In the genomic region with DNA sequence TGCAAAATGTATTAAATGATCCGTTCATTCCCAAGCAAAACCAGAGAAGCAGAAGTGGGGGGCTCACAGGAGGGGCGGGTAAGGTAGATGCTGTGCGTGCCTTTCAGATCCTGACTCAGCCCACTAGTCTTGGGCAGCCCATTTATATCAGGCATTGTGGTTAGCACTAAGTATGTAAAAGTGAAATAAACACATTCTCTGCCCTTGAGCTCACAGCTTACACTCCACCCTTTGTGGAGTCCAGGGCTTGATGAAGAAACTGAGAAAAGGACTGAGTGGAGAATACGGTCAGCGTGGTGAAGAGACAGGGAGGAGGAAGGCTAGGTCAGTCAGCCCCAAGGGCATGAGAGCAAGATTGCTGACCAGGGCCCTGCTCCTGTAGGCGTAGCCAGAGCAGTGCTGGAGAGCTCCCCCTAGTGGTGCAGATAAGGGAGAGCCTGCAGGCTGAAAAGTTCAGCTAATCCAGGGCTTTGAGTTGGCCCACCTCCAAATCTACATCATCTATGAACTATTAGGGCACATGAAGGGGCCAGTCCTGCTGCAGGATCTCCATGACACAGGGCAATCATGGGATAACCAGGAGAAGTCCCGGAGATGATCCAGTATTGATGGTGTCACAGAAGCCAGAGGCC, we compare ENCODE assay signal across 8 mouse cellular contexts. TPM values are rescaled to one million over a fixed set of nuclear protein-coding genes. Genes with fewer than 3 reads are reported as not detected.
A peak's percentile ranks its signal among the peaks of the same experiment; 100 is the strongest.
DNase-seq lines count a peak whose midpoint lies in the region; ATAC-seq and TF ChIP-seq lines count a peak whose summit lies in the region.

No protein-coding gene starts in this region.

- peak; percentile 99 for TF ChIP-seq CTCF in liver, embryonic 14.5 days (IDR thresholded peaks at IDR 0.05; ENCODE audit: low read depth)
- TF ChIP-seq CTCF in thymus, adult 2 months (IDR thresholded peaks at IDR 0.05; ENCODE audit: borderline replicate concordance, control insufficient read depth, extremely low read depth, insufficient read depth, low read length, poor library complexity): peak; percentile 90

- ATAC-seq in embryonic facial prominence, embryonic 14.5 days (ENCODE audit: low read depth): 0 out of 2 replicates have a peak, but pooled peaks have one; percentile 57
- ATAC-seq in heart, embryonic 12.5 days (ENCODE audit: insufficient number of reproducible peaks, low FRiP score): 0 out of 2 replicates have a peak, but pooled peaks have one; percentile 51
- 0 out of 2 replicates have a peak, but pooled peaks have one; percentile 19 for ATAC-seq in liver, embryonic 14.5 days (ENCODE audit: insufficient read depth)

- H3K27ac ChIP-seq in embryonic facial prominence, embryonic 14.5 days (replicated peaks; ENCODE audit: low read depth, low read length): no peak overlapping the region
- H3K27ac ChIP-seq in heart, embryonic 12.5 days (ENCODE audit: poor library complexity, severe bottlenecking): no peak overlapping the region
- H3K27ac ChIP-seq in liver, embryonic 14.5 days: peak overlapping the region; percentile 5
- H3K27ac ChIP-seq in thymus, adult 2 months (ENCODE audit: control insufficient read depth, insufficient read depth, low read length): no peak overlapping the region

- TF ChIP-seq EP300 in liver, embryonic 14.5 days (IDR thresholded peaks at IDR 0.05; ENCODE audit: low read depth): no peak

- no peaks in the 10 kb centered on the region for H3K4me1 ChIP-seq in embryonic facial prominence, embryonic 14.5 days (ENCODE audit: control insufficient read depth, insufficient read depth, low read length)
- H3K4me1 ChIP-seq in heart, embryonic 12.5 days (replicated peaks): peaks cover 11% of the 10 kb centered on the region; the same call in 1 of the 2 replicates
- peaks cover 26 to 40% of the 10 kb centered on the region in 2 experiments for H3K4me1 ChIP-seq in liver, embryonic 14.5 days (replicated peaks; ENCODE audit: control insufficient read depth in 2 of 2, insufficient read depth in 2 of 2, low read length in 1 of 2)
- no peaks in the 10 kb centered on the region for H3K4me1 ChIP-seq in thymus, adult 2 months (replicated peaks; ENCODE audit: control insufficient read depth, insufficient read depth, low read length)

- no peaks in the 10 kb centered on the region for H3K27me3 ChIP-seq in embryonic facial prominence, embryonic 14.5 days (replicated peaks; ENCODE audit: control insufficient read depth, insufficient read depth, low read length)
- no peaks in the 10 kb centered on the region for H3K27me3 ChIP-seq in heart, embryonic 12.5 days (replicated peaks)
- no peaks in the 10 kb centered on the region for H3K27me3 ChIP-seq in liver, embryonic 14.5 days (ENCODE audit: control insufficient read depth, insufficient read depth, low read length)
- H3K27me3 ChIP-seq in thymus, adult 2 months (ENCODE audit: control insufficient read depth, insufficient read depth, low read length): no peaks in the 10 kb centered on the region

- peak; percentile 80 for DNase-seq in CD4-positive, CD25-positive, alpha-beta regulatory T cell, adult 2 months (ENCODE audit: low read depth, low spot score)
- DNase-seq in adrenal gland, postnatal 14 days: peak; percentile 91
- DNase-seq in embryonic facial prominence, embryonic 14.5 days (ENCODE audit: low spot score): peak; percentile 78
- peak; percentile 83 to 87 for DNase-seq in kidney, postnatal 25 days
- DNase-seq in liver, embryonic 14.5 days (ENCODE audit: low read depth in 3 of 3, low spot score in 3 of 3): peak; percentile 67 to 70 (median 69)
- DNase-seq in ovary, postnatal 10 days (ENCODE audit: low spot score): peak; percentile 22
- peak; percentile 71 for DNase-seq in thymus, adult 2 months

- H3K4me2 ChIP-seq in embryonic facial prominence, embryonic 14.5 days (ENCODE audit: low read depth, low read length): no peak overlapping the region
- H3K4me2 ChIP-seq in heart, embryonic 12.5 days: no peak overlapping the region
- no peak overlapping the region for H3K4me2 ChIP-seq in liver, embryonic 14.5 days (ENCODE audit: low read depth)

- WGBS in embryonic facial prominence, embryonic 14.5 days: 57% methylated on average over 7 of the region's 7 CpGs
- 55% methylated on average over 7 of the region's 7 CpGs for WGBS in heart, embryonic 12.5 days
- WGBS in liver, embryonic 14.5 days (ENCODE audit: insufficient replicate concordance): 29% methylated on average over 7 of the region's 7 CpGs
- 69% methylated on average over 7 of the region's 7 CpGs for WGBS in thymus, adult 2 months

- H3K36me3 ChIP-seq in embryonic facial prominence, embryonic 14.5 days (ENCODE audit: control insufficient read depth, insufficient read depth, low read length): no peaks in the 10 kb centered on the region
- H3K36me3 ChIP-seq in heart, embryonic 12.5 days: no peaks in the 10 kb centered on the region
- no peaks in the 10 kb centered on the region for H3K36me3 ChIP-seq in liver, embryonic 14.5 days (replicated peaks; ENCODE audit: control insufficient read depth, insufficient read depth, low read depth)
- no peaks in the 10 kb centered on the region for H3K36me3 ChIP-seq in thymus, adult 2 months (ENCODE audit: control insufficient read depth, insufficient read depth, low read length)

- TF ChIP-seq POLR2A in thymus, adult 2 months (IDR thresholded peaks at IDR 0.05; ENCODE audit: control insufficient read depth, extremely low read depth, insufficient read depth, low read length, poor library complexity): no peak

- H3K9ac ChIP-seq in embryonic facial prominence, embryonic 14.5 days (ENCODE audit: low read depth, low read length): no peak overlapping the region
- H3K9ac ChIP-seq in heart, embryonic 12.5 days: no peak overlapping the region
- H3K9ac ChIP-seq in liver, embryonic 14.5 days (replicated peaks): 0 out of 2 replicates have a peak overlapping the region, but pooled peaks have one; percentile 0

- no peaks in the 10 kb centered on the region for H3K9me3 ChIP-seq in embryonic facial prominence, embryonic 14.5 days (ENCODE audit: control insufficient read depth, low read length)
- 0 out of 2 replicates have a peak, but pooled peaks cover 4% of the 10 kb centered on the region for H3K9me3 ChIP-seq in heart, embryonic 12.5 days (replicated peaks)
- H3K9me3 ChIP-seq in liver, embryonic 14.5 days (ENCODE audit: control insufficient read depth, low read length): no peaks in the 10 kb centered on the region

- no peak overlapping the region for H3K4me3 ChIP-seq in embryonic facial prominence, embryonic 14.5 days (ENCODE audit: low read depth, low read length)
- no peak overlapping the region for H3K4me3 ChIP-seq in heart, embryonic 12.5 days
- H3K4me3 ChIP-seq in liver, embryonic 14.5 days (ENCODE audit: insufficient read depth in 1 of 2, low read depth in 2 of 2, low read length in 2 of 2): no peak overlapping the region
- no peak overlapping the region for H3K4me3 ChIP-seq in thymus, adult 2 months (ENCODE audit: control insufficient read depth, insufficient read depth, low read length)

RNA-seq across cellular contexts. Expression of a gene that starts 8.4 kb away (rescaled TPM):
- total RNA-seq in adrenal gland, postnatal 14 days (2021): not detected in 2 replicates
- 0.63 and 1.0 TPM in 2 replicates for polyA plus RNA-seq in embryonic facial prominence, embryonic 14.5 days (2014; fragmentation: Nextera tagmentation; extraction: Ambion mirVana)
- polyA plus RNA-seq in heart, embryonic 12.5 days (2016; fragmentation: Nextera tagmentation; extraction: Ambion mirVana): 0.32 and 0.70 TPM in 2 replicates
- 0.88 and 1.4 TPM in 2 replicates for polyA plus RNA-seq in liver, embryonic 14.5 days (2012; rRNA removed)
- polyA plus RNA-seq in liver, embryonic 14.5 days (2014; fragmentation: Nextera tagmentation; extraction: Ambion mirVana): 3.9 and 5.8 TPM in 2 replicates
- not detected in 2 replicates for polyA plus RNA-seq in thymus, adult 2 months (2012; rRNA removed)

Comparison
In these comparisons a context has a peak if more than half of its experiments do, and no peak if none do; other contexts are left out.
1. DNase-seq: peak in every context shown above with its lines; median percentile 91 in adrenal gland, postnatal 14 days; 85 in kidney, postnatal 25 days; 80 in CD4-positive, CD25-positive, alpha-beta regulatory T cell, adult 2 months; 78 in embryonic facial prominence, embryonic 14.5 days; 71 in thymus, adult 2 months; 69 in liver, embryonic 14.5 days; 22 in ovary, postnatal 10 days.